Mouse (Mus musculus) left cerebral cortex, postnatal 10 days (tissue): ENCODE data around the gene Tln1. TPM values are rescaled to one million over a fixed set of nuclear protein-coding genes. Genes with fewer than 3 reads are reported as not detected.
"Not testable (repeated sequence)": the region's sequence is repeated elsewhere in the genome, so short reads cannot be mapped to it uniquely, and the experiment has no call there.

Experiments
- DNase-seq, 2 experiments: peaks; one replicate each; pipeline ENCODE4 v3.0.0; 2021 to 2022; ENCODE audit warnings: low spot score in 2 of 2, mixed read lengths in 1 of 2; ENCODE audit errors: extremely low spot score in 1 of 2
- intact Hi-C: fragments of 180-260 bp; cut with DNase I; formaldehyde crosslinking; loops from one replicate; pipeline ENCODE4 v1.15.1; 2025
- total RNA-seq, 2 experiments: library from RNA; stranded (reverse); gene quantifications; 2 replicates each; pipeline ENCODE4 v1.2.3; 2021

The Tln1 gene
- 10 to 100 TPM; 48.7 to 55.3 TPM for total RNA-seq

GRCm38 (mm10) chr4:43561997-43562768 lies at the start of gene Tln1, which contains the start of gene Creb3:
Gene Tln1 (minus strand): TSS chr4:43562691.
Gene Creb3 (plus strand): TSS chr4:43562332.
- DNase-seq = peak; percentile 94 to 95
- intact Hi-C loops = no loop called here

- DNase-seq = no peak
- intact Hi-C loops = no loop called here
Measured at GRCm38 (mm10) chr4:43604751-43605685, 42.5 kb upstream of the Tln1 start.

GRCm38 (mm10) chr4:43604099-43604498 lies 41.6 kb upstream of the Tln1 start:
- no peak for DNase-seq
- intact Hi-C loops = no loop called here

GRCm38 (mm10) chr4:43600195-43600934 lies 37.9 kb upstream of the Tln1 start:
- intact Hi-C loops = no loop called here
- DNase-seq = no peak

- intact Hi-C loops = no loop called here
- DNase-seq = no peak
Measured at GRCm38 (mm10) chr4:43598650-43599380, 36.3 kb upstream of the Tln1 start.

GRCm38 (mm10) chr4:43598200-43598599 lies 35.7 kb upstream of the Tln1 start:
- intact Hi-C loops = no loop called here
- no peak for DNase-seq

GRCm38 (mm10) chr4:43596597-43596996 lies 34.1 kb upstream of the Tln1 start:
- intact Hi-C loops, DNase-seq: not testable (repeated sequence)

- no peak for DNase-seq
- intact Hi-C loops = no loop called here
Measured at GRCm38 (mm10) chr4:43593453-43593852, 31.0 kb upstream of the Tln1 start.

- no peak for DNase-seq
- intact Hi-C loops = no loop called here
Measured at GRCm38 (mm10) chr4:43591961-43592360, 29.5 kb upstream of the Tln1 start.

GRCm38 (mm10) chr4:43591543-43591942 lies 29.1 kb upstream of the Tln1 start:
- no peak for DNase-seq
- intact Hi-C loops = no loop called here

- intact Hi-C loops = no loop called here
- DNase-seq = no peak
Measured at GRCm38 (mm10) chr4:43587681-43588080, 25.2 kb upstream of the Tln1 start.

GRCm38 (mm10) chr4:43586411-43586810 lies 23.9 kb upstream of the Tln1 start:
- peak in 1 of 2 experiments; percentile 49 for DNase-seq
- intact Hi-C loops = no loop called here

- intact Hi-C loops = no loop called here
- DNase-seq = no peak
Measured at GRCm38 (mm10) chr4:43585682-43586081, 23.2 kb upstream of the Tln1 start.

- DNase-seq = peak in 1 of 2 experiments; percentile 37
- intact Hi-C loops = no loop called here
Measured at GRCm38 (mm10) chr4:43584444-43585416, 22.2 kb upstream of the Tln1 start, which contains the start of gene Msmp. Gene Msmp (minus strand): TSS chr4:43584494.

- DNase-seq = no peak
- intact Hi-C loops = no loop called here
Measured at GRCm38 (mm10) chr4:43583421-43583820, 20.9 kb upstream of the Tln1 start.

GRCm38 (mm10) chr4:43582241-43582640 lies 19.8 kb upstream of the Tln1 start:
- intact Hi-C loops = no loop called here
- DNase-seq = no peak

- intact Hi-C loops = no loop called here
- no peak for DNase-seq
Measured at GRCm38 (mm10) chr4:43581381-43581780, 18.9 kb upstream of the Tln1 start.
